In genomic region chr1:68106543-68106860, GRCm38 (mm10) we compare ENCODE assay signal across 7 mouse cellular contexts.
A peak's percentile ranks its signal among the peaks of the same experiment; 100 is the strongest.
DNase-seq lines count a peak whose midpoint lies in the region; ATAC-seq and TF ChIP-seq lines count a peak whose summit lies in the region.

No protein-coding gene starts in this region.

- peak in 1 of 2 experiments; percentile 44 for DNase-seq in layer of hippocampus, adult 2 months (ENCODE audit: low spot score in 2 of 2)
- DNase-seq in layer of hippocampus, adult 9-11 months, result no peak
- DNase-seq in MEL (ENCODE audit: low read depth, low spot score), result peak; percentile 14
- peak; percentile 18 for DNase-seq in adrenal gland, postnatal 25 days
- DNase-seq in neural tube, embryonic 11.5 days (ENCODE audit: low spot score), result peak; percentile 29
- no peak for DNase-seq in c-Kit-positive CD71-positive TER-119-positive erythroid progenitor cells, embryonic 14.5 days (ENCODE audit: low spot score)

- no peaks in the 10 kb centered on the region for H3K4me1 ChIP-seq in MEL (ENCODE audit: control insufficient read depth in 1 of 2, insufficient read depth in 2 of 2, low read length in 2 of 2)
- H3K4me1 ChIP-seq in hindbrain, embryonic 13.5 days (replicated peaks), result no peaks in the 10 kb centered on the region
- H3K4me1 ChIP-seq in neural tube, embryonic 11.5 days (ENCODE audit: control insufficient read depth, insufficient read depth, low read length), result no peaks in the 10 kb centered on the region

- H3K9ac ChIP-seq in MEL (ENCODE audit: control insufficient read depth, low read depth, low read length, poor library complexity, severe bottlenecking), result no peak overlapping the region
- H3K9ac ChIP-seq in hindbrain, embryonic 13.5 days, result no peak overlapping the region
- no peak overlapping the region for H3K9ac ChIP-seq in neural tube, embryonic 11.5 days (ENCODE audit: low read length)

- 72% methylated on average over 3 of the region's 3 CpGs for WGBS in hindbrain, embryonic 13.5 days
- WGBS in neural tube, embryonic 11.5 days, result 65% methylated on average over 3 of the region's 3 CpGs

- H3K27ac ChIP-seq in layer of hippocampus, adult 2 months, result no peak overlapping the region
- no peak overlapping the region for H3K27ac ChIP-seq in MEL (ENCODE audit: control insufficient read depth, low read depth, low read length)
- H3K27ac ChIP-seq in hindbrain, embryonic 13.5 days, result 0 out of 2 replicates have a peak overlapping the region, but pooled peaks have one; percentile 19
- H3K27ac ChIP-seq in neural tube, embryonic 11.5 days (ENCODE audit: low read depth, low read length), result no peak overlapping the region

- no peak for TF ChIP-seq EP300 in MEL (IDR thresholded peaks at IDR 0.05; ENCODE audit: low read depth in 1 of 2, low read length in 2 of 2)

- TF ChIP-seq RAD21 in MEL (IDR thresholded peaks at IDR 0.05; ENCODE audit: low read depth, low read length), result peak; percentile 16

- no peaks in the 10 kb centered on the region for H3K36me3 ChIP-seq in MEL (ENCODE audit: control insufficient read depth in 1 of 2, insufficient read depth in 2 of 2, low read length in 2 of 2)
- H3K36me3 ChIP-seq in hindbrain, embryonic 13.5 days, result no peaks in the 10 kb centered on the region
- no peaks in the 10 kb centered on the region for H3K36me3 ChIP-seq in neural tube, embryonic 11.5 days (ENCODE audit: control insufficient read depth, insufficient read depth, low read length)

- no peak for ATAC-seq in hindbrain, embryonic 13.5 days (ENCODE audit: low FRiP score)
- no peak for ATAC-seq in neural tube, embryonic 11.5 days (ENCODE audit: insufficient read depth, low FRiP score, low TSS enrichment)

- no peak for TF ChIP-seq POLR2A in MEL (IDR thresholded peaks at IDR 0.05; ENCODE audit: control insufficient read depth in 1 of 2, insufficient read depth in 1 of 2, low read depth in 1 of 2, low read length in 2 of 2, poor library complexity in 1 of 2)

- no peaks in the 10 kb centered on the region for H3K9me3 ChIP-seq in MEL (replicated peaks; ENCODE audit: insufficient read depth, low read length)
- H3K9me3 ChIP-seq in hindbrain, embryonic 13.5 days, result no peaks in the 10 kb centered on the region
- H3K9me3 ChIP-seq in neural tube, embryonic 11.5 days (ENCODE audit: control insufficient read depth, low read length), result no peaks in the 10 kb centered on the region

- H3K27me3 ChIP-seq in MEL (ENCODE audit: control insufficient read depth in 1 of 2, insufficient read depth in 2 of 2, low read length in 2 of 2), result no peaks in the 10 kb centered on the region
- H3K27me3 ChIP-seq in hindbrain, embryonic 13.5 days, result no peaks in the 10 kb centered on the region
- H3K27me3 ChIP-seq in neural tube, embryonic 11.5 days (ENCODE audit: control insufficient read depth, insufficient read depth, low read length), result no peaks in the 10 kb centered on the region

- no peak overlapping the region for H3K4me2 ChIP-seq in hindbrain, embryonic 13.5 days
- H3K4me2 ChIP-seq in neural tube, embryonic 11.5 days (ENCODE audit: low read depth), result no peak overlapping the region

- H3K4me3 ChIP-seq in layer of hippocampus, adult 2 months, result no peak overlapping the region
- no peak overlapping the region for H3K4me3 ChIP-seq in MEL (ENCODE audit: control insufficient read depth in 1 of 2, insufficient read depth in 1 of 2, low read depth in 2 of 2, low read length in 2 of 2)
- H3K4me3 ChIP-seq in hindbrain, embryonic 13.5 days, result no peak overlapping the region
- H3K4me3 ChIP-seq in neural tube, embryonic 11.5 days (ENCODE audit: low read depth, low read length), result no peak overlapping the region

- no peaks in the 10 kb centered on the region for H3K79me2 ChIP-seq in MEL (ENCODE audit: control insufficient read depth, insufficient read depth, low read length, poor library complexity)

- peak; percentile 89 for TF ChIP-seq CTCF in layer of hippocampus, adult 2 months (conservative IDR thresholded peaks at IDR 0.05)
- peak in 2 of 3 experiments; percentile 39 to 50; a peak in 4 of 6 replicates for TF ChIP-seq CTCF in MEL (IDR thresholded peaks at IDR 0.05 in 2 of 3, conservative IDR thresholded peaks at IDR 0.05 in 1 of 3; ENCODE audit: control insufficient read depth in 1 of 3, insufficient read depth in 1 of 3, low read depth in 2 of 3, low read length in 3 of 3, poor library complexity in 1 of 3, severe bottlenecking in 1 of 3)

TF ChIP-seq in MEL, 35 proteins besides CTCF, POLR2A, EP300 and RAD21:
- TF ChIP-seq SMC3 (IDR thresholded peaks at IDR 0.05; ENCODE audit: low read depth, low read length) (peak; percentile 49), ETS1 (IDR thresholded peaks at IDR 0.05; ENCODE audit: low read depth, low read length) (no peak)

Comparison
In these comparisons a context has a peak if more than half of its experiments do, and no peak if none do; other contexts are left out.
1. DNase-seq: peak in MEL (single experiment), adrenal gland, postnatal 25 days (single experiment) and neural tube, embryonic 11.5 days (single experiment); none in layer of hippocampus, adult 9-11 months (single experiment) and c-Kit-positive CD71-positive TER-119-positive erythroid progenitor cells, embryonic 14.5 days (single experiment).